Mouse (Mus musculus): ENCODE results near the gene Scgb2b11. TPM values are rescaled to one million over a fixed set of nuclear protein-coding genes. Genes with fewer than 3 reads are reported as not detected.
"Not testable (repeated sequence)": the region's sequence is repeated elsewhere in the genome, so short reads cannot be mapped to it uniquely, and the experiment has no call there.

The Scgb2b11 gene
- not detected in 2 replicates for polyA plus RNA-seq (2014; fragmentation: Nextera tagmentation; extraction: Ambion mirVana)

DNA sequence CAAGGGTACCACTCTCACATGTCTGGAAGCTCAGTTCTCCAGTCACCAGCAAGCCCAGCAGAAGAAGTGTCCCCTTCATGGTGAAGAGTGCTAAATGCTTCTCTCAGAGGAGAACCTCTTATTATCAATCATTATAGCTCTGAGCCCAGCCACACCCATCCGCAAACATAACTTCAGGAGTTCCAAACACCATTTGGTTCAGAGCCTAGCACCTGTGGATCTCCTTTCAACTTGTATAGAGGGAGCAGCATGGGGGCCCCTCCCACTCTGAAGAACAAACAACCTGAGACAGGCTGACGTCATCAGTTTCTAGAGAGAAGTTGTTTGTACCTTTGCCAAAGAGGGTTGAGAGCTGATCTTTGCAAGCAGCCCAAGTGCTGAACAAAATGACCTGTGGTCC is at the start of gene Scgb2b11:
Gene Scgb2b11, minus strand, starts transcription at position 101 of the 400 bp plus-strand sequence.
- H3K9me3 ChIP-seq (ENCODE audit: control insufficient read depth, low read length); H3K9ac ChIP-seq (ENCODE audit: low read length); H3K27me3 ChIP-seq (ENCODE audit: control insufficient read depth, insufficient read depth, low read length); H3K4me3 ChIP-seq (ENCODE audit: control insufficient read depth in 1 of 2, insufficient read depth in 1 of 2, low read depth in 1 of 2, low read length in 2 of 2); ATAC-seq (ENCODE audit: insufficient number of reproducible peaks, insufficient read depth, low FRiP score, low read depth); H3K4me2 ChIP-seq (ENCODE audit: low read length); H3K36me3 ChIP-seq (ENCODE audit: control insufficient read depth, insufficient read depth, low read length); H3K27ac ChIP-seq (replicated peaks in 1 of 2; ENCODE audit: control insufficient read depth in 1 of 2, insufficient read depth in 1 of 2, low read depth in 2 of 2, low read length in 2 of 2); H3K4me1 ChIP-seq (ENCODE audit: control insufficient read depth in 2 of 2, insufficient read depth in 2 of 2, low read length in 2 of 2): not testable (repeated sequence)
- 75% methylated on average over 2 of the region's 2 CpGs for WGBS

DNA sequence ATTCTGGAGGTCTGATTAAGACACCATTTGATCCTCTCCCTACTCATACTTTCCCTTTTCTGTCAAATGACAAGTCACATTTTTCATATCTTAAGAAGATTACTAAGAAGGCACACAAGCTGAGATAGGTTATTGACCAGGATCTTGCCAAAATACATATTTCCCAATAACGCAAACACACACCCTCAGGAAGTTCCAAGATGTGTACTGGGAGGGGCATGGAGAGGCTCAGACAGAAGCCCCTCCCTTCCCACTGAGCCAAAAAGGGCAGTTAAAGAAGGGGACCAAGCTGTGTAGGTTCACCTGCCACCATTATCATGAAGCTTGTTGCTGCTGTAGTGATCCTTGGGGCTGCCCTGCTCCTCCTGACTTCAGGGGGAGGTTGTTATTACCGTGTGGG is 11.6 kb upstream of the Scgb2b11 start, which contains the start of gene Scgb1b11:
Gene Scgb1b11, plus strand, starts transcription at position 301 of the 400 bp plus-strand sequence.
- not testable (repeated sequence) for H3K27ac ChIP-seq (replicated peaks in 1 of 2; ENCODE audit: control insufficient read depth in 1 of 2, insufficient read depth in 1 of 2, low read depth in 2 of 2, low read length in 2 of 2); ATAC-seq (ENCODE audit: insufficient number of reproducible peaks, insufficient read depth, low FRiP score, low read depth); H3K4me3 ChIP-seq (ENCODE audit: control insufficient read depth in 1 of 2, insufficient read depth in 1 of 2, low read depth in 1 of 2, low read length in 2 of 2); H3K4me1 ChIP-seq (ENCODE audit: control insufficient read depth in 2 of 2, insufficient read depth in 2 of 2, low read length in 2 of 2); H3K4me2 ChIP-seq (ENCODE audit: low read length); H3K27me3 ChIP-seq (ENCODE audit: control insufficient read depth, insufficient read depth, low read length); H3K36me3 ChIP-seq (ENCODE audit: control insufficient read depth, insufficient read depth, low read length); H3K9me3 ChIP-seq (ENCODE audit: control insufficient read depth, low read length); H3K9ac ChIP-seq (ENCODE audit: low read length)
- WGBS = no CpG with 5 or more reads among the region's 2 CpGs

Other genes with a start within 250 kb of the Scgb2b11 start
- gene Scgb1b10, start 110.3 kb downstream of the Scgb2b11 start, polyA plus RNA-seq (2014; fragmentation: Nextera tagmentation; extraction: Ambion mirVana) = not detected in 2 replicates
- gene Scgb1b11, start 11.7 kb upstream of the Scgb2b11 start, polyA plus RNA-seq (2014; fragmentation: Nextera tagmentation; extraction: Ambion mirVana) = not detected in 2 replicates
- gene Scgb2b12, start 116.1 kb upstream of the Scgb2b11 start, polyA plus RNA-seq (2014; fragmentation: Nextera tagmentation; extraction: Ambion mirVana) = not detected in 2 replicates
- not detected in 2 replicates for gene Scgb1b12, start 123.0 kb upstream of the Scgb2b11 start, polyA plus RNA-seq (2014; fragmentation: Nextera tagmentation; extraction: Ambion mirVana)
- gene Scgb1b29, start 230.4 kb upstream of the Scgb2b11 start, polyA plus RNA-seq (2014; fragmentation: Nextera tagmentation; extraction: Ambion mirVana) = not detected in 2 replicates

Data from heart, embryonic 14.5 days (tissue).